Mouse (Mus musculus): ENCODE measurements around the gene Bdh1.

Bdh1 gene

GRCm38 (mm10) chr16:31501751-31502365 is 79.8 kb downstream of the Bdh1 start:
- DNase-seq (ENCODE audit: low spot score): no peak

GRCm38 (mm10) chr16:31506665-31507456 is 84.8 kb downstream of the Bdh1 start:
- DNase-seq (ENCODE audit: low spot score): peak; percentile 47

GRCm38 (mm10) chr16:31507457-31507755 is 85.3 kb downstream of the Bdh1 start:
- DNase-seq (ENCODE audit: low spot score): no peak

- no peak for DNase-seq (ENCODE audit: low spot score)
Measured at GRCm38 (mm10) chr16:31507794-31508526, 85.9 kb downstream of the Bdh1 start.

Data from adipocyte (in vitro differentiated cells).